Mouse (Mus musculus) cerebellum, adult 11 months (tissue): ENCODE results near the gene Txnrd2.
A peak's percentile ranks its signal among the peaks of the same experiment; 100 is the strongest.

Source experiments
- DNase-seq: peaks from one replicate; pipeline ENCODE4 v3.0.0; 2022

The Txnrd2 gene

GRCm38 (mm10) chr16:18394777-18395619, 31.2 kb upstream of the Txnrd2 start:
- no peak for DNase-seq

DNA sequence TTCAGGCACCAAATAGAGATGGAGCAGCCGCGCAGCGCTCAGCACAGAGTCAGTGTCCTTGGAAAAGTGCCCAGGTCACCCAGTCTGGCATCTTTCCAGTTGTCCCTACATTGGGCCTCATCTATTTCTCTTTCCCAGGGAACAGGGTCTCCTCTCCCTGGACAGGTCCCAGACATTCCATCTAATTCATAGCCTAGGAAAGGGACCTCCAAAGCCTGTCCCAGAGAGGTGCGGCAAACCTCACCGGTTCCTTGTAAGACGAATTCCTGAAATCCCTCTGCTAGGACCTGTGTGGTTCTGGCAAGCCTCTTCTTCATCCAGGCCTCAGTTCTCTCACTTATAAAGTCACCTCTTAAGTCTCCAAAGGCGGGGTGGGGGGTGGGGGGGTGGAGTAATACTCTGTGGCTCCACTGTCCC, 30.6 kb upstream of the Txnrd2 start:
- DNase-seq: peak; percentile 61

DNA sequence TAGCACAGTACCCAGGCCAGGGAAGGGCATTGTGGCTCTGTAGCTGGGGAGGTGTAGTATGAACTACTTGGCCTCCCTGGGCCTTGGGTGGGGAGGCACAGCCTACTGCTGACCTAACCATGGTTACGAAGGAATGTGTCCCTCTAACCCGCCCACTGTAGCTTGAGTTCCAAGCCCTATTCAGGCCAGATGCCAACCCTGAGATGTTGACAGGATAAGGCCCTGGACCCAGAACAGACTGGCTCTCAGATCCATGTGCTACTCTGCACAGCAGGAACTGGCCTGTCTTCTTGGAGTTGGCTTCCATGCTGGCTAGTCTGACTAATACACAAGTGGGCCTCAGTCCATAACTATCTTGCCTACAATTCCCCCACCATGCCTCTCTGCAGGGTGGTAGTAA, 30.0 kb upstream of the Txnrd2 start:
- peak; percentile 79 for DNase-seq

DNA sequence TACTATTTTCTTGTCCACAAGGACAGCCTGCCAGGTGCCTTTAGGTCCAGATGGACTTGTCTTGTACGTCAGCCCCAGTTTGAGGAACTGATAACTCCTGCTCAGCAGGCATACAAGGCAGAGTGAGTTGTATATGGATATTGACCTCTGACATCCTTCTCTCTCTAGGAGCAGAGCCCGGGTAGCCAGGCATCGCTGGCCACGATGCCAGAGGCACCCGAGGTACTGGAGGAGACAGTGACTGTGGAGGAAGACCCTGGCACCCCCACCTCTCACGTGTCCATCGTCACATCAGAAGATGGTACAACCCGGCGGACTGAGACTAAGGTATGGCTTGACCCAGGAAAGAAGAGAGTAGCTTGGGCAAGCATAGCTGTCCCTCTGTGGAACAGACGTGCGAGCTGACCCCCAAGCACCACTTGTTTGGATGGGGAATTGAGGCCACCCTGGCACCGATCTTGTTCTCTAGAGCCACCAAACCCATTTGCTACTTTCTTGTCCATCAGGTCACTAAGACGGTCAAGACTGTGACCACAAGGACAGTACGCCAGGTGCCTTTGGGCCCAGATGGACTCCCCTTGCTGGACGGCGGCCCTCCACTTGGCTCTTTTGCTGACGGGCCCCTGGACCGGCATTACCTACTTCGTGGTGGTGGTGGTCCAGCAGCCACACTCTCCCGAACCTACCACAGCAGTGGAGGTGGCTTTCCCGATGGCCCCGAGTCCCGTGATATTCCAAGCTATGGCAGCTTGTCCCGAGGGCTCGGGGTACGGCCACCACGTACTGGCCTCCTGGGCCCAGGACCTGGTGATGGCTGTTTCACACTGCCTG, 29.2 kb upstream of the Txnrd2 start:
- no peak for DNase-seq

GRCm38 (mm10) chr16:18400028-18400427, 26.2 kb upstream of the Txnrd2 start:
- no peak for DNase-seq

- DNase-seq: no peak
Measured at GRCm38 (mm10) chr16:18400472-18401216, 25.5 kb upstream of the Txnrd2 start.

DNA sequence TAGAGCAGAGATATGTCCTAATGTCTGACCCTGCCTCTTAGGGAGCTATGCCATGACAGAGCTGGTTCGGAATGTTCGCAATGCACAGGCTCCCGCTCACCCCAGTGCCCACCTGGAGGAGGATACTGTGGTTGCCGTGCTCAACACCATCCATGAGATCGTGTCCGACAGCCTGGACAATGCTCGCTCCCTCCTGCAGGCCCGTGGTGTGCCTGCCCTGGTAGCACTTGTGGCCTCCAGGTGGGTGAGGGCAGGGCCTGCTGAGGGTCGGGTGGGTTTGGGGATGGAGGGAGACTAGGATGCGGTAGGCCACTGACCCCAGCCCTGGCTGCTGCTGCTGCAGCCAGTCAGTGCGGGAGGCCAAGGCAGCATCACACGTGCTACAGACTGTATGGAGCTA, 22.9 kb upstream of the Txnrd2 start:
- DNase-seq: no peak

DNA sequence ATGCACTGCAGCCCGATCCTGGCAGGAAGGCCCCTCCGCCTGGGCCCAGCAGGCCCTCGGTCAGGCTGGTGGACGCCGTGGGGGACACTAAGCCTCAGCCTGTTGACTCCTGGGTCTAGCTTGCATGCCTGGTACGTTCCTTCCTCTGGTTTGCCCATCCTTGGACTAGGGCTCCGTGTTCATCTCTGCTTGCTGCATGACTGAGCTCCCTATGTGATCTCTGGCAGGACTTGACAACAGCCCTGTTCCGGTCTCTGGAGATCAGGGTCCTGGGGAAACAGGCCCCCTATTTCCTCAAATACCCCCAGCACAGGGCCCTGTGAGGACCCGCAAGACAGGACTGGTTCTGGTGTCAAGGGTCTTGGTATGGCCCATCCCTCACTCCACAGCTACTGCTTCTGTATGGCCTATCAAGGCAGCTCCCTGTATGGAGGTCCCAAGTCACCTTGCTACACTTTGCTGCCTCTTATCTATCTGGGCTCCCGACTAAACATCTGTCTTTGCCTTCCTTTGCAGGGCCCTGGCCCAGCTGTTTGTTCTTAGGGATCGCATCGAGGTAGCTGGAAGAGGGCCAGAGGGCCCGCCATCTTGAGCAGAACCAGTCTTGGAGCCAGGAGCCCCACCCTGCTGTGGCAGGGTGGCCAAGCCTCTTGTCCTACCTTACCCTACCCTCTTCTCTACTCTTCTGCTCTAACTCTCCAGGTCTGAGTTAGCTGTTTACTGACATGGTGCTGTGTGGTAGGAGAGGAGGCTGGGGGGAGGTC, 20.9 kb upstream of the Txnrd2 start:
- no peak for DNase-seq

DNA sequence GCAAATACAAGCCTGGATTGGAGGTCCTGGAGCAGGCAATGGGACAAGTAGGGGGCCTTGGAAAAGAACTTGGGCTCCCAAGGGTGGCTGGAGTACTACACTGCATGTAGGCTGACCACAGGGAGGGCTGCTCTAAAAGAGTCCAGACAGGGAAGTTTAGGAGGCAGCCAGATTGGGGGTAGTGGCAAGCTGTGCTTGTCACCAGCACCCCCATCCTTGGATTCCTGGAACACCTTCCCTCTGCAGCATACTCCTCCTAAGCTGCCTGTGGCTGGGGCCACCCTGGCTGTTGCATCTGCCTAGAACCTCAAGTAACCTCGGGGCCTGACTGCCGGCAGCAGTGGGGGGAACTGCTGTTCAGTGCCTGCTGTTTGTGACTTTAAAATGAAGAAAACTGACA, 20.3 kb upstream of the Txnrd2 start:
- no peak for DNase-seq

DNA sequence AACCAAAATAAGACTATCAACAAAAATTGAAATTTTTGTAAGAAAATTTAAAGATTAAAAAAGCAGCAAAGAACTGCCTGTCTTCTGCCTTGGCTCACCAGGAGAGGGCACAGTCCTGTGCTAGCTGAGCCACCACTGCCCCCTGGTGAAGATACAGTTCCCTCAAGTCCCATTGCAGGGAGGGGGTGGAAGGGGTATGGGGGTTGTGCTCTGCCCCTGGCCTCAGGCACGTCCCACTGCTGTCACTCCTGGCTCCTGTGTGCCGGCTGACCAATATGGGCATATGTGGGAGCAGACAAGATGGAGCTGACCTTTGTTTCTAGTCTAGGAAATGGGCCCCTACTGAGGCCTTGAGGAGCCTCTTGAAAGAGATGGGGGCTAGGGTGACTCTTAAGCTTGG, 19.9 kb upstream of the Txnrd2 start:
- no peak for DNase-seq

DNA sequence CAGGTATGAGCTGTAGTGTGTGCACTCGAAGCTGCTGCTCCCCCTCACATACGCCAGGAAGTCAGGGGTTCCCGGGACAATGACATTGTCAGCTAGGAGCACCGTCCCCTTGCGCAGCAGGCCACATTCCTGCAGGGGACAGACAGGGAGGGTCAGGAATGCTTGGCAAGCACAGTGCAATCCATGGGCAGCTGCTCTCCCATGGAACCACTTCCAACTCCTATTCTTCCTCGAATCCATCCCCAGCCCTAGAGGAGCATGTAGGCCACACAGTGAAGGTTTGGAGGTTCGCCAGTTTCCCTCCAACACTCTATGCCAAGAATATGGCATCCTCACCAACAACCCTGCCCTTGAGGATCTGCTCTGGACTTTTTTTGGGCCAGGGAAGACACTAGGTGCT, 18.3 kb upstream of the Txnrd2 start:
- DNase-seq: no peak

- no peak for DNase-seq
Measured at GRCm38 (mm10) chr16:18409776-18410175, 16.4 kb upstream of the Txnrd2 start.

DNA sequence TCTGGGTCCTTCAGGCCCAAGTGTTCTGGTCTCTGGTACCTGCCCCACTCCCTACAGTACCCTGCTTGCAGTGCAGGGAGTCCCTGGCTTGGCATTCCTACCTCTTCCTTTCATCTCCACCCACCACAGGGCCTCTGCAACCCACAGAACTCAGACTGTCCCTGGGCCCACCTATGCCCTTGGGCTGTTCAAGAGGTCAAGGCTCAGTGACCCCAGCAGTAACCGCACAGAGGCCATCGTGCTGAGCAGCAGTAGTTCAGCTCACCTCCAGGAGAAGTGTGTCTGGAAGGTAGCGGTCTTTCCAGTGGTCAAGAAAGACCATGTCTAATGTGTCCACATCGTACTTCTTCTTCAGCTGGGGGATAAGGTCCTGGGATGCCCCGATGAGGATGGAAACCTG, 15.8 kb upstream of the Txnrd2 start:
- DNase-seq: no peak

DNA sequence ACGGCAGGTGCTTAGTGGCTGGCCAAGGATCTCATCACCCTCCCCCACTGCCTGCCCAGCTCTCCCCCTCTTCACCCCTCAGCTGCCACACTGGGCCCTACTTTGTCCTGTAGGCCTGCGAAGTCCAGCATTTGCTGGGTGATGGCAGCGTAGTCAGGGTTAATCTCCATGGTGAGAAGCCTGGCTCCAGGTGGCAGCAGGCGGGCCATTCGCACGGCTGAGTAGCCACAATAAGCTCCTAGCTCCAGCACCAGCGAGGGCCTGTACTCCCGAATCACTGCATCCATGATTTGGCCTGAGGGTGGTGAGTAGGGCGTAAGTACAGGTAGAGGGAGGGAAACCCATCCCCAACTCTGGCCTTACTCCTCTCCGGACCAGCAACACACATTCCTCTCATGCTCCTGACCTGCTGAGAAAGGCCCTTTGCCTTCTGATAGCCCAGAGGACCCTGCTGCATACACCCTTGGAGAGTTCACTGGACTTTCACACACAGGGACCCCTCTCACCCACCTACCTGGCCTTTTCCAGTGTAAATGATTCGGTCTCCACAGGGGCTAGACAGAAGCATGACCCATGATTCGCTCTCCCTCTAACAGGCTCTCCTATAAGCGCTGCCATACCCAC, 15.0 kb upstream of the Txnrd2 start:
- peak; percentile 29 for DNase-seq

DNA sequence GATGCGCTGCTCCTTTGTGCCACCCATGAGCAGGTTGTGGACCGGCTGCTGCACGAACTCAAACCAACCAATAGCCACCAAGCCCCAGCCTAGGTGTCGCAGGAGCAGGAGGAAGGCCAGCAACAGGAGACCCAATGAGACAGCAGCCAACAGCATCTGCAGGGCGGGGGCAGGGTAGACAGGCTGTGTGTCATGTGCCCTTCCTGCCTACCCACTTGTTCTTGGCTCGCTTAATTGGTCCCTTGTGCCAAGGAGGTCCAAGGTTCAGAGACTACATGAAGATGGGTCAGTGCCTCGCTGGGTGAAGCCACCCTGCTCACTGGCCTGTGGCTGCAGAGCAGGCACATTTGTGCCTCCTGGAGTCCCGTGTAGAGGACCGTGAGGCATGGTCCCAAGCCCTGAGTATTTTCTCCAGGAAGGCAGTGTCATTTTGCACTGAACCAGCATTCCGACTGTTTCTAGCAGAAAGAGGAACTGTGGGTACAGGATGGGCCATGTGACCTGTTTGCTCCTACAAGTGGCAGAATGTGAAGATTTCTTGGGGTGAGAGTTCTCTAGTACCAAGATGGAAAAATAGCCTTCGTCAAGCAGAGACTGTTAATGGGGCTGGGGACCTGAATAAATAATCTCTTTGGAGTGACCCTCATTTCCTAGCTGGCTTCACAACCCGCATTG, 14.2 kb upstream of the Txnrd2 start:
- no peak for DNase-seq

GRCm38 (mm10) chr16:18413032-18413816, 13.0 kb upstream of the Txnrd2 start:
- no peak for DNase-seq

DNA sequence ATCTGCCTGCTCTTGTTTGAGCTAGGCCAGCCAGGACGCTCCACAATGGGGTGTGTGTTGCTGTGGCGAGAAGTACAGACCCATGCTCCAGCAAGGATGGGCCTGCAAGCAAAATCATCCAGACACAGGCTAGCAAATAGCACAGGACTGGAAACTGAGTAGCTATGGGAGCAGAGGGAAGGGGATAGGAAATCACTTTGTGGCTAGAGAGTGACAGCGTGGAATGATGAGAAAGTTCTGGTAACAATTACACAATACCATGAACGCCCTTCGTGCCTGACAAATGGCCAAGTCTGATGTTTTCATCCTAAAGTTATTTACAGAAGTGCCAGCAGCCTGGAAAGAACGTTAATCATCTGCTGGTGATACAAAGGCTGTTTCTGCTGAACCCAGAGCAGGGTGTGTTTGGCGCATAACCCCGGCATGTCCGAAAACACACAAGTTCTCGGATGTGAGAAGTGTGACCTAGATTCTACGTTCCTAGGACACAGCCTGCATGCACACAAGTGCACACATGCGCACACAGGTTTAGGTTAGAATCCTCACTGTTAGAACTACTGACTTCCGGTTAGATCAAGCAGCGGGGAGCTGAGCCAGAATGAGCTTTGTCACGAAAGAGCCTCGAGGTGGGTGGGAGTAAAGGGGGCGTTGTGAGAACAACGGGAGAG, 10.0 kb upstream of the Txnrd2 start:
- no peak for DNase-seq

- no peak for DNase-seq
Measured at GRCm38 (mm10) chr16:18416837-18417236, 9.3 kb upstream of the Txnrd2 start.

DNA sequence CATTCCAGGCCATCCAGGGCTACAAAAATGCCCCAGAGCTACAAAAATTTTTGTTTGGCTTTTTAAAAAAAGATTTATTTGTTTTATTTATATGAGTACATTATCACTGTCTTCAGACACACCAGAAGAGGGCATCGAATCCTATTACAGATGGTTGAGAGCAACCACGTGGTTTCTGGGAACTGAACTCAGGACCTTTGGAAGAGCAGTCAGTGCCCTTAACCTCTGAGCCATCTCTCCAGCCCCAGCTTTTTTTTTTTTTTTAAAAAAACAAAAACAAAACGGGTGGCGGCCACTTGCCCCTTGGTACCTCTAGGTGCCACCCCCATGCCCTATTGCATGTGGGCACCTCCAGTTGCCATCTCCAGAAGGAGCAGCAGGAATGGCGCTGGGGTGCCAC, 8.7 kb upstream of the Txnrd2 start:
- DNase-seq: no peak
